Mouse (Mus musculus) kidney, adult 11 months (tissue): ENCODE results near the gene Atg10.
A peak's percentile ranks its signal among the peaks of the same experiment; 100 is the strongest.

Experiments used
- DNase-seq: peaks from one replicate; pipeline ENCODE4 v3.0.0; 2022

Gene Atg10

GRCm38 (mm10) chr13:91107308-91107946 lies 116.3 kb downstream of the Atg10 start:
- DNase-seq, result no peak

GRCm38 (mm10) chr13:91102238-91102637 lies 121.5 kb downstream of the Atg10 start:
- DNase-seq, result no peak

- no peak for DNase-seq
Observed at GRCm38 (mm10) chr13:91100417-91100816, 123.4 kb downstream of the Atg10 start.

- peak; percentile 26 for DNase-seq
Observed at GRCm38 (mm10) chr13:91094851-91095250, 128.9 kb downstream of the Atg10 start.

GRCm38 (mm10) chr13:91094196-91094595 lies 129.6 kb downstream of the Atg10 start:
- DNase-seq, result no peak

- no peak for DNase-seq
Observed at GRCm38 (mm10) chr13:91093610-91094009, 130.2 kb downstream of the Atg10 start.

- DNase-seq, result peak; percentile 17
Observed at GRCm38 (mm10) chr13:91093162-91093561, 130.6 kb downstream of the Atg10 start.

GRCm38 (mm10) chr13:91091731-91092190 lies 132.0 kb downstream of the Atg10 start:
- no peak for DNase-seq

- DNase-seq, result peak; percentile 30
Observed at GRCm38 (mm10) chr13:91090861-91091730, 132.7 kb downstream of the Atg10 start.

- DNase-seq, result no peak
Observed at GRCm38 (mm10) chr13:91086361-91086900, 137.3 kb downstream of the Atg10 start.

- no peak for DNase-seq
Observed at GRCm38 (mm10) chr13:91072351-91072750, 151.4 kb downstream of the Atg10 start.

GRCm38 (mm10) chr13:91060871-91061270 lies 162.9 kb downstream of the Atg10 start:
- no peak for DNase-seq

GRCm38 (mm10) chr13:91048171-91048570 lies 175.6 kb downstream of the Atg10 start:
- peak; percentile 26 for DNase-seq

GRCm38 (mm10) chr13:91046851-91047250 lies 176.9 kb downstream of the Atg10 start:
- DNase-seq, result no peak

GRCm38 (mm10) chr13:91041236-91041635 lies 182.5 kb downstream of the Atg10 start:
- no peak for DNase-seq

GRCm38 (mm10) chr13:91040421-91040820 lies 183.3 kb downstream of the Atg10 start:
- DNase-seq, result no peak

GRCm38 (mm10) chr13:91039201-91039807 lies 184.5 kb downstream of the Atg10 start:
- DNase-seq, result peak; percentile 47

- no peak for DNase-seq
Observed at GRCm38 (mm10) chr13:91038636-91039035, 185.1 kb downstream of the Atg10 start.

- no peak for DNase-seq
Observed at GRCm38 (mm10) chr13:91038034-91038433, 185.7 kb downstream of the Atg10 start.

- no peak for DNase-seq
Observed at GRCm38 (mm10) chr13:91037405-91037804, 186.4 kb downstream of the Atg10 start.

- DNase-seq, result no peak
Observed at GRCm38 (mm10) chr13:91031836-91032235, 191.9 kb downstream of the Atg10 start.

GRCm38 (mm10) chr13:91023447-91023846 lies 200.3 kb downstream of the Atg10 start:
- DNase-seq, result no peak

- no peak for DNase-seq
Observed at GRCm38 (mm10) chr13:91011851-91012250, 211.9 kb downstream of the Atg10 start.
